Mouse (Mus musculus) ES-E14 (cell line): ENCODE data around the gene Rfc2.

Source experiments
- CHD2 ChIP-seq: IDR thresholded peaks from 2 replicates; pipeline ENCODE4 v1.6.1; 2014; ENCODE audit warnings: mild to moderate bottlenecking, low read depth, low read length, inconsistent platforms
- HCFC1 ChIP-seq: IDR thresholded peaks from 2 replicates; pipeline ENCODE4 v1.6.1; 2012; ENCODE audit warnings: low read length, inconsistent platforms, borderline replicate concordance; ENCODE audit not compliant: insufficient read depth
- MAFK ChIP-seq: IDR thresholded peaks from 2 replicates; pipeline ENCODE4 v1.6.1; 2014; ENCODE audit warnings: mild to moderate bottlenecking, low read depth, low read length, inconsistent platforms; ENCODE audit not compliant: insufficient read depth

DNA sequence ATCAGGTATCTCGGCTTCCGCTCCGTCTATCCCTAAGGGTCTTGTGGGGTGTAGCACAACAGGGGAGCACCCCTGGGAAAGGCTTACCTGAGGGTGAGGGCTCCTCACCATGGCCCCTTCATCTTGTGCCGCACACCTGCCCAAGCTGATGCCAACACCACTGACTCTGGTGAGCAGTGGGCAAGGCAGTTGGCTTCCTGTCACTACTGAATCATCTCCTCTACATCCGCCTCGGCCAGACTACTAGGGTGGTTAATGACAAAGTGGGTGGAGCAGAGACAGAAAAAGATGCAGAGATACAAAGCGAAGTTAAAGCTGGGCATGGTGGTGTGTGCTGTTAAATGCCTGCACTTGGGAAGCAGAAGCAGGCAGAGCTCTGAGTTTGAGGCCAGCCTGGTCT is 33.6 kb downstream of the Rfc2 start, which contains the start of gene Lat2:
- TF ChIP-seq MAFK = no peak
- TF ChIP-seq HCFC1 = no peak
- no peak for TF ChIP-seq CHD2
